Mouse (Mus musculus): ENCODE measurements around the gene Meltf.
"Not testable (repeated sequence)": the region's sequence is repeated elsewhere in the genome, so short reads cannot be mapped to it uniquely, and the experiment has no call there.

Gene Meltf

DNA sequence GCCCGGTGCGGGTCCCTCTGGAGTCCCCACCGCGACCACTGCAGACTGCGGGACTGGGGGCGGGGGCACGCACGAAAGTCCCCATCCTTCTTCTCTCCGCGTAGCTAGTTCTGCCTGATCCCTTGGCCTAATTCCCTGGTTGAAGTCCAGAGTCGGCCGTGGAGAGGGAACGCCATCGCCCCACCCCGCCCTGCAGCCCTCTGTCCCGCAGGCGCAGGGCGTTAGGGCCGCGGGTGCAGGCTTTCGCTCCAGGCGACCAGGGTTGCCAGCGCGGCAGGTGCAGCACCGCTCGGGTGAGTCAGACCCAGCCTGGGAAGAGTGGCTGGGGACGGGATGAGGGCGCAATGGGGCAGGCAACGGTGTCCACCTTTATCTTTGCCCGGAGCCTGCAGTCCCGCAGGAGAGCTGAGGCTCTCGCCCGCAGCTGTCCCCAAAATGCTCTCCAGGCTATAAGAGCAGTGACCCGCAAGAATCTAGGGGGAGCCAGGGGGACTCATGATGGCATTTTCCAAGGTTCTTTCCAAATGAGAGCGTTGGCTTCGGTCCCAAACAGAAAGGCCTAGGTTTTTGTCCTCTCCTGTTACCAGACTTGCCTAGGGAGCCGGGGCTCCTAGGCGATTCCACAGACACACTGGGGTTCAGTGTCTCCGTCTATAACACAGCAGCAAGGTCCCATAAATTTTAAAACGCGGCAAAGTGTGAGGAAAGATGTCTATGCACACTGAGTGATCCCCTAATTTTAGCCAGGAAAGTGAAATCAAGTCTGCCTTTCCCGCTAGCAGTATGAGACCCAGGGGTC is 55.3 kb downstream of the Meltf start, which contains the start of gene Pigz:
Pigz (plus strand) TSS at position 101 of the 799 bp plus-strand sequence.
- DNase-seq (ENCODE audit: low spot score): no peak

- DNase-seq (ENCODE audit: low spot score): no peak
Measured at GRCm38 (mm10) chr16:31934550-31935010, 56.0 kb downstream of the Meltf start.

DNA sequence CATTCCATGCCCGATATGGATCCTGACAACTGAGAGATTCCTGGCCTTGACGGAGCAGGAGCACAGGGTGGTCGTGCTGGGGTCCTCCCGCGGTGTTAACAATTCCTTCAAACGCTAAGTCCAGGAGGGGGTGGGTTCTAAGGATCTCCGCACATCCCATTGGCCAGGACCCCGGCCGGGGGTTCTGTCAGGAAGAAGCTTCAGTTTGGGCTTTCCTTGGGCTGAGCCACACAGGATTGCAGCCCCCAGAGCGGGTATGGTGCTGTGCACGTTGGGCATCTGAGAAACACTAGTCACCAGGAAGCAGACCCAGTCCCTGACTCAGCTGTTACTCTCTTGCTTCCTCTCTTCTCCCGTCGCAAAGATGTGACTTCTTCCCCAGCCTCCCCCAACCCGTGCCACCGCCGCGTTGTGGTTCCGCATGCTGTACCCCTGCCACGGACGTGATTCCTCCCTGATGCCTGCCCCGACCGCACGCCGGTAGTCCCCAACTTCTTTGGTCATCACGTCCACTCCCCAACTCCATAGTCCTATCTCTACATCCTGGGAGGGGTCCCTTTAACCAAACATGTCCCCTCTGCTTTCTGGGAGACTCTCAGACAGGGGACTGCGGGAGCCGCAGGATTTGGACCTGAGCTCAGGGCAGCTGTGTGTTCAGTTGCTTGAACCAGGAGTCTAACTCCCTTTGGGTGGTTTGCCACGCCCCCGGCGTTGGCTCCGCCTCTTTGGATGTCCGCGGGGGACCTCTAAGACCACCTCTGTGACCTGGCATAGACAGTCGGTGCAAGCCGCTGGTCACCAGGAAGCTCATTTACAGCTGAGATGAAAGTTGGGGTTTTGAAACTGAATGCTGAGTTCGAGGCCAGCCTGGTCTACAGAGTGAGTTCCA is 56.7 kb downstream of the Meltf start:
- no peak for DNase-seq (ENCODE audit: low spot score)

DNA sequence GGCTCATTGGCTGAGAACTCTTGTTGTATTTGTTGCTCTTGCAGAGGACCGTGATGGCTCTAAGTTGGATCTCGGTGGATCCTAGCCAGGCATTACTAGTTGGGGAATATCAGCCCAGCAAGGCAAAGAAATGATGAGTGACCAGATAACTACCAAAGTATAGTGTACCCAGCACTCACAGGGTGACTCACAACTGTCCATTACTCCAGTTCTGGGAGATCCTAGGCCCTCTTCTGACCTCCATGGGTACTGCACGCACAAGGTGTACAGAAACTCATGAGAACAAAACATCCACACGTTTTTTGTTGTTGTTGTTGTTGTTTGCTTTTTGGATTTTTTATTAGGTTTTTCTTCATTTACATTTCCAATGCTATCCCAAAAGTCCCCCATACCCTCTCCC is 58.0 kb downstream of the Meltf start:
- no peak for DNase-seq (ENCODE audit: low spot score)

DNA sequence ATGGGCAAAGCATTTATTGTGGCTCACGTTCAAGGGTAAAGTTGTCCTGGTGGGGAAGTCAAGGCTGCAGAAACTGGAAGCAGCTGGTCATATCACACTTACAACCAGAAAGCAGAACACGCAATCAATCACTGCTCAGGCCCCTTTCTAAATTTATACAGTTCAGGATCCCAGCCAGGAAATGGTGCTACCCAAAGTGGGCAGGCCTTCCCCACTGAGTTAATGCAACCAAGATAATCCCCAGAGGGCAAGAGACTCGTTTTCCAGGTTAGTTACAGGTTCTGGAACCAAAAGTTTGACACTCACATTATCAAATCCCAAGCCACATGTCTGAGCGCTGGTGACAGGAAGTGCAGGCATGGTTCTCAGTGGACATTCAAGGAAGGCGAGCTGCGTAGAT is 60.2 kb downstream of the Meltf start:
- DNase-seq (ENCODE audit: low spot score): no peak

DNA sequence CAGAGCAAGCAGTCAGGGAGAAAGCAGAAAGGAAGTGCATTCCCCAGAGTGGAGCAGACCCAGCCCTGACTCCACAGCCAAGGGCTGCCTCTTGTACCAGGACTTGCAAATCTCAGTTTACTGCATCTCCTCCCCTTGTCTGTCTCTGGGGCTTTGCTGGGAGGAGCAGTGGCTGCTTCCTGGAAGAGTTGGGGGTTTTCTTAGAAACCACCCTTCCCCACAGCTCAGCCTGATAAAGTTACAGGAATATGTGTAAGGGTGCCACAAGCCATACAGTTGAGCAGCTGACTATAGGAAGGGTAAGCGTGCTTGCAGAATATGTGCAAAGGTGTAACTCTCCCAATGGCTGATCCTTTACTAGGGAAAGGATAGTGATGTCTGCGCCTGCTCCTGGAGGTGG is 62.0 kb downstream of the Meltf start:
- DNase-seq (ENCODE audit: low spot score): no peak

DNA sequence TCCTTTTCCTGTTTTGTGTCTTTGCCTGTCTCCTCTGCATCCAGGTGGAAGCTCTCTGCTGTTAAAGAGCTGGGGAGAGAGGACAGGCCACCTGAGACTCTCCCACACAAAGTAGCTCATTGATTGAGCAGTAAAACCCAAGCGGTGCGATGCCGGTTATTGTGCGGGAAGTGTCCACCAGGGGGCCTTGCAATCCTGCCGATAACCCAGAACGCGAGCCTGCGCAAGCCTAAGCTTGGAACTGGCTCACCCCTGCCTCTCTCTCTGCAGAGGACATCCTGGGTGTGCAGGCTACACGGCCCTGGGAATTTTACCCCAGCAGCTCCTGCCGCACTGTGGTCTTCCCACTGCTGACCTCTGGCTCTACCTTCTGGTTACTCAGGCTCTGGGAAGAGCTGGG is 65.4 kb downstream of the Meltf start:
- peak; percentile 65 for DNase-seq (ENCODE audit: low spot score)

DNA sequence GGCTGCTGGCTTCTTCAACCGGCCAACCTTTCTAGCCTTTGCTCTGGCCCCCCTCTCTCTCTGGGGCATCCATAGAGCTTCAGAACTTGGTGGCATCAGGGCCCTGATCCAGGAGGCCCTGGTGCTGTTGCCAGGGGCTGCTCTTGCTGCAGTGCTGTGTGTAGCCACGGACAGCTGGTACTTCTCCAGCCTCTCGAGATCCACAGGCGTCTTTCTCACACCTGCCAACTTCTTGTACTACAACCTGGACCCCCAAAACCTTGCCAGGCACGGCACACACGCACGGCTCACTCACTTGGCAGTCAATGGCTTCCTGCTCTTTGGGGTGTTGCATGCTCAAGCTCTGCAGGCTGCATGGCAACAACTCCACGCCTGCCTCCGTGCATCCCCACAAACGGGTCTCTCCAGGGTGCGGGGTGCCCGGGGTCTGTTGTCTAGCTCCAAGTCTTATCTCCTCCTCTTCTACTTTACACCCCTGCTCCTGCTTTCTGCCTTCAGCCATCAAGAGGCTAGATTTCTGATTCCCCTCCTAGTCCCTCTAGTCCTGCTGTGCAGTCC is 66.2 kb downstream of the Meltf start:
- no peak for DNase-seq (ENCODE audit: low spot score)

GRCm38 (mm10) chr16:31945372-31945771 is 66.8 kb downstream of the Meltf start:
- no peak for DNase-seq (ENCODE audit: low spot score)

- not testable (repeated sequence) for DNase-seq (ENCODE audit: low spot score)
Measured at GRCm38 (mm10) chr16:31945986-31946385, 67.4 kb downstream of the Meltf start.

DNA sequence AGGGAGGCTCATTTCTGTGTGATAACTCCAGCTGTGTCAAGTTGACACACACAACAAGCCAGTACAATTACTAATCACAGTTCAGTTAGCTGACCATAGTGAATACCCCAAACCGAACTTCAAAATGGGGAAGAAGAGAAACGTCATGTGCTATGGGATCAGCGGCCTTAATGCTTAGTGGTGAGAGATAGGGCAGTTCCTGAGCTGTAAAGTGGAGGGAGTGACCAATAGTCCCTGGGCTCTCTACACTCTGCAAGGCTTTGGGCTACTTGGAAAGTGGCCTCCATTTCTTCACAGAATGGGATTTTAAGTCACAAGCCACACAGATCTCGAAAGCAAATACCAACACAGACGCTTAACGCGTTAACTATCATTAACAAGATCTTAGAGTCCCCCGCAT is 68.7 kb downstream of the Meltf start:
- DNase-seq (ENCODE audit: low spot score): no peak

GRCm38 (mm10) chr16:31947901-31948316 is 69.3 kb downstream of the Meltf start:
- DNase-seq (ENCODE audit: low spot score): no peak

DNA sequence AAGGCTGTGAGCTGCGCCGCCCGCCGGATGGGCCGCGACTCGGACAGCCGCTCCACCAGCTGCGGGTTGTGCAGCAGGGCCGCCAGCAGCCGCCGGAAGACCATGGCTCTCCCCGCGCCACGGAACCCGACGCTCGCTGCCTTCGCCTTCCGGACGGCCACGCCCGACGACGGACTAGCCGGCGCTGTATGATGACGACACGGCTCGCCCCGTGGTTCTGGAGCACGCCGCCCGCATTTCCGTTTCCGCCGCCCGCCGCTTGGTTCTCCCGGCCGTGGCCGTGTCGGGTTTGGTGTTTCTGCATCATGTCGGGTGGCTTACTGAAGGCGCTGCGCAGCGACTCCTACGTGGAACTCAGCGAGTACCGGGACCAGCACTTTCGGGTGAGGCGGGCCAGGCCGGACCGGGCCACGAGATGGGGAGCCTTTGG is 69.8 kb downstream of the Meltf start, which contains the start of the genes 0610012G03Rik and Ncbp2:
0610012G03Rik (minus strand) TSS at position 150 of the 430 bp plus-strand sequence.
Ncbp2 (plus strand) TSS at position 169 of the 430 bp plus-strand sequence.
- DNase-seq (ENCODE audit: low spot score): peak; percentile 92

All from yolk sac, embryonic 10.5 days (tissue).